Mouse (Mus musculus): Measurements from ENCODE around the gene Olfr788.

DNA sequence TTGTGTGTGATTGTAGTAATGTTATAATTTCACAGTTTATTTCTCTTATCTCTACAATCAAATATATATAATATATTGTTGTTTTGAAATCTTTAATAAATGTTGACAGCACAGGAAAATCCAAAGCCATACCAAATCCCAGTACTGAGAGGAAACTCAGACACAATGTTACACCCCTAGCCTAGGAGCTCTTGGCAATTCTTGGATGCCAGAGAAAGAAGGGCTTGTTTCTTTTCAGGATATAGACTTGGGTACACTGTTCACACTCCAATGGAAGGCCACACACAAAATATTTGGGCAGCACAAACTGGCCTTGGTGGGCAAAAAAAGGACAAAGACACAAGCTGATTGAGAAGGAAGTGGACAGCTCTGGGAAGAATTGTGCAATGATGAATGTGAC, 2.9 kb downstream of the Olfr788 start:
- no peak for TF ChIP-seq E2F4 (IDR thresholded peaks at IDR 0.05; ENCODE audit: insufficient read depth)
- TF ChIP-seq POLR2A (IDR thresholded peaks at IDR 0.05; ENCODE audit: insufficient read length, low read depth) = no peak
- no peak for TF ChIP-seq MAX (IDR thresholded peaks at IDR 0.05; ENCODE audit: low read depth)
